Mouse (Mus musculus) kidney, postnatal 4 days (tissue): ENCODE results near the gene Rab33b.

ENCODE experiments used
- DNase-seq, 2 experiments: peaks; one replicate each; pipeline ENCODE4 v3.0.0; 2021; ENCODE audit warnings: mixed read lengths in 2 of 2

Gene Rab33b

GRCm38 (mm10) chr3:51517467-51517866 is 33.7 kb downstream of the Rab33b start:
- no peak for DNase-seq

- peak in 1 of 2 experiments; percentile 29 for DNase-seq
These were observed 34.4 kb downstream of the Rab33b start for GRCm38 (mm10) chr3:51517878-51518762.

- DNase-seq = no peak
These were observed 35.0 kb downstream of the Rab33b start for GRCm38 (mm10) chr3:51518763-51519121.

GRCm38 (mm10) chr3:51521262-51521661 is 37.5 kb downstream of the Rab33b start:
- DNase-seq = no peak

GRCm38 (mm10) chr3:51525186-51525785 is 41.6 kb downstream of the Rab33b start:
- DNase-seq = no peak

- DNase-seq = no peak
These were observed 43.2 kb downstream of the Rab33b start for GRCm38 (mm10) chr3:51526891-51527290.

GRCm38 (mm10) chr3:51531473-51532281 is 48.0 kb downstream of the Rab33b start:
- peak; percentile 79 to 83 for DNase-seq

- no peak for DNase-seq
These were observed 48.5 kb downstream of the Rab33b start for GRCm38 (mm10) chr3:51532282-51532620.

- DNase-seq = no peak
These were observed 49.9 kb downstream of the Rab33b start for GRCm38 (mm10) chr3:51533573-51533972.

- DNase-seq = no peak
These were observed 50.3 kb downstream of the Rab33b start for GRCm38 (mm10) chr3:51534013-51534412.

GRCm38 (mm10) chr3:51539567-51540408 is 56.1 kb downstream of the Rab33b start:
- peak; percentile 88 for DNase-seq

GRCm38 (mm10) chr3:51540659-51541058 is 56.9 kb downstream of the Rab33b start:
- DNase-seq = no peak

- DNase-seq = no peak
These were observed 60.9 kb downstream of the Rab33b start for GRCm38 (mm10) chr3:51544442-51545128.
